Mouse (Mus musculus): ENCODE measurements at regions not wholly inside any gene's neighbourhood (a gene's known extent, or its start where the extent isn't known, plus 50 kb on each side); places are given as distances from the start of the nearest gene placed in this dataset.
A peak's percentile ranks its signal among the peaks of the same experiment; 100 is the strongest.
"Not testable (repeated sequence)": the region's sequence is repeated elsewhere in the genome, so short reads cannot be mapped to it uniquely, and the experiment has no call there.

DNA sequence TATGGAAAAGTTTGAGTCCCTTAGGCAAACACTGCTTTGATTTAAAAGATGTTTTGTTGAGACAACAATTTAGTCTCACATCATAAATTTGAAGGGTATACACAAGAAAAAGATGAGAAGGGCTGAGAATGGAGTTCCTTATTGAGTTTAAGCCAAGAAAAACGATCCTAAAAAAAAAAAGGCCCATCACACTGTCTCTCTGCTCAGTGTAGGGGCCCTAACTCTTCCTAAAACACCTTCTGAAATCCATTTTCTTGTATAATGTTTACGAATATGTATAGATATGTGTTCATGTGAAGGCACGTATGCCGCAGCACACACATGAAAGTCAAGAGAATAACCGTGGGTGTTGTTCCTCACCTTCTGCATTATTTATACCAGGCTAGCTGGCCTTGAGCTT is 54.5 kb upstream of the Dynlt1a start:
- not testable (repeated sequence) for DNase-seq (ENCODE audit: low spot score in 2 of 2)

DNA sequence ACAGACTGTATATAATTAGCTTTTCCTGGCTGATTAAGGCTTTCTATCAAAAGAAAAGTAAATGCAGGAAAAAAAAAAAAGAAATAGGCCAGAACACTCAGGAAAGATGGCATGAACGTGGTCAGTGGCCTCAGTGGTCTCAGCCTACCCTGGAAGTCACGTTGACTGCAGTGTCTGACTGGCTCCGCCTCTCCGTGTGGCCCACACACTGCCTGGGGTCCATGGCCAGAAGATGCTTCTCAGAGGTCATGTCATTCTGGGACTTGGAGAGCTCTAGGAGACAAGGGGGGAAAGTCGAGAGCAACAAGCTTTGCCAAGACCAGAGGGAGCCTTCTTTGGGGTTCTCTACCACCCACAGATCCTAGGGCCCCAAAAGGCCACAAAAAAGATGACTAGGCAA is 51.5 kb upstream of the Dynlt1b start:
- DNase-seq (ENCODE audit: low spot score in 2 of 2): peak in 1 of 2 experiments; percentile 17

Measured in right cerebral cortex, postnatal 10 days (tissue).